Mouse (Mus musculus): ENCODE measurements around the gene Fibcd1. TPM values are rescaled to one million over a fixed set of nuclear protein-coding genes. Genes with fewer than 3 reads are reported as not detected.

Fibcd1 gene
- 2.3 and 3.0 TPM in 2 replicates for polyA plus RNA-seq (2016; fragmentation: Nextera tagmentation; extraction: Ambion mirVana)

DNA sequence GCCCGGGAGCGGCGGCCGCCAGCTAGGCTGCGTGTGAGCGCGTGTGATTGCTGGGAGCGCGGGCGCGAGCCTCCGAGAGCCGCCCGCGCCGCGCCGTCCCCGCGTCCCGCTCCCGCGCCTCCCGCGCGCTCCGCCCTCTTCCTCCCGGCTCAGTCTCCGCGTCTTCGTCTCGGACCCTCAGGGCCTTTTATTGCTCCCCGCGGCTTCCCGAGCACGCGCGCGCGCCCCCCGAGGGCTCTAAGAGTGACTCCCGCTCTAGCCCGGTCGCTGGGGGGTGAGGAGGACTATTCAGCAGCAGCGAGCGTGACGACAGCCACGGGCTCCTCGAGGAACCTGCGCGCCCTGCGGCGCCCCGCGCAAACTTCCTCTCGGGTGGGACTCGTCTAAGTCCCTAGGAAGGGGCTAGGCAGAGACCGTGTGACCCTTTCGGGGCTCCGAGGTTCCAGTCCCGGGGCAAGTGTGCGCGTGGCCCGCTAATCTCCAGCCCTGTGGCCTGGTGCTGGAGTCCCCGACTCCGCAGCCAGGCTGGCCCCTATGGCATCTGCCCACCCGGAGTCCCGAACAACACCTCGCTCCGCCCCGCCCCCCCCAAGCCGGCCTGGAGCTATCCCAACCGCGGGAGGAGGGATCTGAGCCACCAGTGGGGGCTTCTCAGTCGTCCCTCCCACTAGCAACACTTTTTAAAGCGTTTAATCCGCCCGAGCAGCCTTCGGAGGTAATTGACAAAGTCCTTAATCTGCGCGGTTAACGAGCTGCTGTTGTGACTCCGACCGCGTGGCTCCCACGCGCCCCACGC, at the start of gene Fibcd1:
Gene Fibcd1 (minus strand): TSS at position 110 of the 796 bp plus-strand sequence.
- ATAC-seq (ENCODE audit: low FRiP score, low read depth), result no peak

DNA sequence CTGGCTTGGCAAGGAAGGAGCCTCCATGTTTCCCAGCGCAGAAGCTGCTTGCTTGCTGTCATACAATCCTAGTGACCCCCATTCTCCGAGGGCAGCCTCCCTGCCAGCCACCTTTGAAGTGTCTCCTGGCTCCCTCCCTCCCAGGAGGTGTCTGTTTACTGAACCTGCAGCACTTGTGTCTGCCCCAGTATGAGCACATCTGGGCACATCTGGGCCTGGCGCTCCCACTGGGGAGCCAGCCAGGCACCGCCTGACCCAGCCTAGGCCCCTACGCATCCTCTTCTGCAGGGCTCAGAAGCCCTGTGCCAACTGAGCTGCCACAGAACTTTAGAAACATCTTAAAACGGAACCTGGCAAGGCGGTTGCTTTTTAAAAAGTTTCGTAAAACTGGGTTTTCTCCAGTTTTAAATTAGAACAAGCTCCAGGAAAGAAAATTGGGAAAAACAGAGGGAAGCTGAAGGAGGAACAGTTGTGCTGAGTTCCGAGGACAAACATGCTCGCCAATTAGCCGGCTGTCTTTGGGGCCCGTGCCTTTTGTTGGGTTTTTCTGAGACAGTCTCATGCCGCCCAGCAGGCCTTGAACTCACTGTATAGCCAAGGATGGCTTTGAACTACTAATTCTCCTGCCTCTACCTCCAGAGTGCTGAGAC, 48.5 kb upstream of the Fibcd1 start:
- 50% methylated on average over 13 of the region's 13 CpGs for WGBS
- no peaks in the 10 kb centered on the region for H3K9me3 ChIP-seq
- H3K36me3 ChIP-seq, result no peaks in the 10 kb centered on the region
- H3K9ac ChIP-seq, result no peak overlapping the region
- ATAC-seq (ENCODE audit: low FRiP score, low read depth), result no peak
- no peak overlapping the region for H3K4me2 ChIP-seq (replicated peaks)
- H3K27me3 ChIP-seq (replicated peaks), result peaks cover 1% of the 10 kb centered on the region; the same call in 1 of the 2 replicates
- no peak overlapping the region for H3K27ac ChIP-seq
- no peak overlapping the region for H3K4me3 ChIP-seq
- peaks cover 23% of the 10 kb centered on the region for H3K4me1 ChIP-seq

More for the DNA sequence above, at the start of gene Fibcd1:
- no peaks in the 10 kb centered on the region for H3K36me3 ChIP-seq
- H3K9ac ChIP-seq, result peak within 1 kb of the TSS; percentile 57
- H3K4me3 ChIP-seq, result peak within 1 kb of the TSS; percentile 45
- H3K9me3 ChIP-seq, result no peaks in the 10 kb centered on the region
- H3K4me1 ChIP-seq, result peaks cover 33% of the 10 kb centered on the region
- peak within 1 kb of the TSS; percentile 93 for H3K4me2 ChIP-seq (replicated peaks)
- peaks cover 62% of the 10 kb centered on the region for H3K27me3 ChIP-seq (replicated peaks)
- under 1% methylated on average over 80 of the region's 88 CpGs for WGBS
- H3K27ac ChIP-seq, result no peak within 1 kb of the TSS

DNA sequence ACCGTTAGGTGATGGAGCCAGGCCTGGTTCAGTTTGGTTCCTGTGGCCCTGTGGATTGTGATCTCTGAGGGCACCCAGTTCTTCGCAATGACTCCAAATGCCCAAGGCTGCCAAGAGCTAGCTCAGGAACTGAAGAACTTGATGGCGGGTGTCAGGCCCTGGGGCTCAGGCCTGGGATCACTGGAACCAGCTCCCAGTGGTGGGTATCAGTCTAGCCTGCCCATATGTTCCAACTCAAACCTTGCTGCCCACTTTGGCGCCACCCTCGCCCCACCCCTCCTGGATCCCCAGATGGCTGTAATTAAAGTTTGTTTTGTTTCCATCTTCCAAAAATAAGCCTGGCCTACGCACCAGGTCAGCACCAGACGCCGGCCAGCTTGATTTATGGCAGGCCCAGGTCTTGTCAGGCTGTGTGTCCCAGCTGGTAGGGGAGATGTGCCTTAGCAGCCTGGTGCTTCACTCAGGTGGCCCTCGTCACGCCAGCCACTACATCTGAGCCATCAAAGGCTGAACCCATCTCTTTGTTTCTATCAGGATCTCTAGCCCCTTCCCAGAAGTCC, 47.4 kb upstream of the Fibcd1 start:
- 51% methylated on average over 10 of the region's 10 CpGs for WGBS
- Histone ChIP-seq H3K36me3 (no peaks in the 10 kb centered on the region), H3K9ac (no peak overlapping the region), H3K9me3 (no peaks in the 10 kb centered on the region), H3K27ac (no peak overlapping the region), H3K27me3 (replicated peaks) (peaks cover 13% of the 10 kb centered on the region), H3K4me3 (no peak overlapping the region), H3K4me1 (peaks cover 23% of the 10 kb centered on the region), H3K4me2 (replicated peaks) (no peak overlapping the region)
- no peak for ATAC-seq (ENCODE audit: low FRiP score, low read depth)

DNA sequence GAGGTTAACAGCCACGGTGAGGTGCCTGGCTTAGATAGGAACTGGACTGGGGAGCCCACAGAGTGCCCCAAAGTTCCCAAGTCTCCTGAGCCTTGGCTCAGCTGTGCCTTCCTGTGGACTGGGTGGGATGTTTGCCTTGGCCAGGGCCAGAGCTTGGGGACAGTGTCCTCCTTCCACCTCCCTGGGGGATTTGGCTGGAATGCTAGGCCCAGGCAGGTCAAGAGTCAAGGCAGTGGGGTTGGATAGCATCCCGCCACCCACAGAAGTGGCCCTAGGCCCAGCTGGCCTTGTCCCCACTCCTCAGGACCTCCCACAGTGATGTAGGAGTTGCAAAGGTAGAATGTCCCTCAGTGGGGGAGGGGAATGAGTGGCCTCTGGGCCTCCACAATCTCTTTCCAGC, 45.4 kb upstream of the Fibcd1 start:
- no peak overlapping the region for H3K27ac ChIP-seq
- no peaks in the 10 kb centered on the region for H3K36me3 ChIP-seq
- H3K9ac ChIP-seq, result no peak overlapping the region
- H3K4me1 ChIP-seq, result peaks cover 27% of the 10 kb centered on the region
- H3K9me3 ChIP-seq, result no peaks in the 10 kb centered on the region
- peaks cover 33% of the 10 kb centered on the region for H3K27me3 ChIP-seq (replicated peaks)
- ATAC-seq (ENCODE audit: low FRiP score, low read depth), result no peak
- no peak overlapping the region for H3K4me2 ChIP-seq (replicated peaks)
- no peak overlapping the region for H3K4me3 ChIP-seq
- WGBS, result 94% methylated on average over 2 of the region's 2 CpGs

DNA sequence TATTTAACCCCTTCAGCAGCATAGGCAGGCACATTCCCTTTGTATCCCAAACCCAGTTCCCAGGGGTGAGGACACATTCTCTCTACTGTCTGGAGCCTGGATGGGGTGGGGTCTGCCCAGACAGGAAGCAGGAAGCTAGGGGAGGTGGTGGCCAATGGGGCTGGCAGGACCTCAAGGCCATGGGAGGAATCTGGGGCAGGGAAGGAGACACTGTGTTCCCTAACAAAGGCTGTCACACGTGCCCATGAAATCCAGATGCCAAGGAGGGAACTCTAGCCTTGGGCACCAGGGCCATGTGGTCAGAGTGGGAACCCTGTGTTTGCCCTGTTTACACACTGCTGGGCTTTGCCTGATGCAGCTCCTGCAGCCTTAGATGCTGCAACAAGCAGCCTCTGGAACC, 43.1 kb upstream of the Fibcd1 start:
- 79% methylated on average over 1 of the region's 1 CpGs for WGBS
- Histone ChIP-seq H3K9ac (no peak overlapping the region), H3K9me3 (no peaks in the 10 kb centered on the region), H3K27ac (no peak overlapping the region), H3K4me1 (peaks cover 15% of the 10 kb centered on the region), H3K4me3 (no peak overlapping the region), H3K36me3 (no peaks in the 10 kb centered on the region), H3K27me3 (replicated peaks) (peaks cover 55% of the 10 kb centered on the region), H3K4me2 (replicated peaks) (0 out of 2 replicates have a peak overlapping the region, but pooled peaks have one; percentile 13)
- ATAC-seq (ENCODE audit: low FRiP score, low read depth), result no peak

DNA sequence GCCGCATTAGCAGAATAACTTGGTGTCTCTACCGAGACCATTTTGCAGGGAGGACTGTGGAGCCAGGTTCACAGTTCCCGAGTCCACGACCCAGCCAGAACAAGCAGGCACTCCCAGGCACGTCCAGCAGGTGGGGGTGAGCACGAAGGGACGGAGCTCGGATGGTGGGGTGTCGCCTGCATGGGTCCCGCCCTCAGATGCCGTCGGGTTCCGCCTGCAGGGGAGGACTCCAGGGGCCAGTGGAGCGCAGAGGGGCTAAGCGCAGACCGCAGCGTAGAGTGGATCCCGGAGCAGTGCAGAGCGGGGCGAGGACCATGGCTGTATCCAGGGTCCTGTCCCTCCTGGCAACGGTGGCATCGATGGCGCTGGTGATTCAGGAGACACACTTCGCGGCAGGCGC, 41.2 kb upstream of the Fibcd1 start, which contains the start of gene Lamc3:
Gene Lamc3 (plus strand): TSS at position 262 of the 400 bp plus-strand sequence.
- 0 out of 2 replicates have a peak, but pooled peaks have one; percentile 25 for ATAC-seq (ENCODE audit: low FRiP score, low read depth)
- H3K4me3 ChIP-seq, result peak within 1 kb of the TSS; percentile 15; the same call in 1 of the 2 replicates
- no peaks in the 10 kb centered on the region for H3K9me3 ChIP-seq

DNA sequence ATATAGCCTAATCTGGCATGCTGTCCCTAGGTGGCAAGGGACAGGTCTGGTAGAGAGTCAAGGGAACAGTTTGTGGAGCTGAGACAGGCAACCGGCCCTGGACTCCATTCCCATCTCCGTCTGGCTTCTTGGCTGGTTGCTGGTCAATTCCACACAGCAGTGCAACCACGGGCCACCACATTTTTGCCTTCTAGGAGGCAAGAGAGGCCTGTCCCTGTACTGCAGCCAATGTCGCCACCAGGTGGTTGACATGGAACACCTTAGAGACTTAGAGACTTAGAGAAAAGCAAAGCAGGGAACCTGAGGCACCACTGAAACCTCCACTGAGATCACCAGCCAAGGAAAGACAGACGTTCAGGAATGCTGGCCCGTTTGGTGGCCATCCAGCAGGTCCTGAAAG, 39.0 kb upstream of the Fibcd1 start:
- H3K9me3 ChIP-seq, result no peaks in the 10 kb centered on the region
- no peak for ATAC-seq (ENCODE audit: low FRiP score, low read depth)
- peaks cover 67% of the 10 kb centered on the region for H3K27me3 ChIP-seq (replicated peaks)
- no peak overlapping the region for H3K4me2 ChIP-seq (replicated peaks)
- H3K4me1 ChIP-seq, result peaks cover 14% of the 10 kb centered on the region
- no peak overlapping the region for H3K27ac ChIP-seq
- no peak overlapping the region for H3K9ac ChIP-seq
- no peaks in the 10 kb centered on the region for H3K36me3 ChIP-seq
- 29% methylated on average over 6 of the region's 6 CpGs for WGBS
- no peak overlapping the region for H3K4me3 ChIP-seq

More for the DNA sequence above, 41.2 kb upstream of the Fibcd1 start, which contains the start of gene Lamc3:
- H3K4me2 ChIP-seq (replicated peaks), result peak within 1 kb of the TSS; percentile 40
- 7% methylated on average over 26 of the region's 26 CpGs for WGBS
- H3K36me3 ChIP-seq, result no peaks in the 10 kb centered on the region
- H3K9ac ChIP-seq, result peak within 1 kb of the TSS; percentile 14; the same call in 1 of the 2 replicates
- peaks cover 5% of the 10 kb centered on the region; the same call in 1 of the 2 replicates for H3K4me1 ChIP-seq
- H3K27me3 ChIP-seq (replicated peaks), result peaks cover 62% of the 10 kb centered on the region
- no peak within 1 kb of the TSS for H3K27ac ChIP-seq

DNA sequence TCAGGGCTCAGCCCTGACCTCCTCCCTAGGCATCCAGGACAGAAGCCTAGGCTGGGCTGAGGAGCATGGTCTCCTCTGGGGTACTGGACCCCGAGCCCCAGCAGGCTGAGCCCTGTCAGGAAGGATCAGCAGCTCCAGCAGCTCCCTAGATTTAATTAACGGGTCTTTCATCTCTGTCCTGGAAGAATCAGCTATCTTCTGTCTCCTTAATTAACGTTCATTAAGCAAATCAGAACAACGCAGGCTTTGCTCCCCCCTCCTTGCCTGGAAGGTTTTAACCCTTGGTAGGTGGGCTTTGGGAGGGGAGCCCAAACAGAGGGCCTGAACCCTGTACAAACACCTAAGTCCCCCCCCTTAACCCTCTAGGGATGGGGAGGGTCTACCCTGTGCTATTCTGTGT, 37.3 kb upstream of the Fibcd1 start:
- Histone ChIP-seq H3K4me3 (no peak overlapping the region), H3K9me3 (no peaks in the 10 kb centered on the region), H3K4me1 (peaks cover 20% of the 10 kb centered on the region), H3K4me2 (replicated peaks) (no peak overlapping the region), H3K9ac (no peak overlapping the region), H3K27ac (no peak overlapping the region), H3K36me3 (no peaks in the 10 kb centered on the region), H3K27me3 (replicated peaks) (peaks cover 53% of the 10 kb centered on the region)
- 46% methylated on average over 4 of the region's 4 CpGs for WGBS
- ATAC-seq (ENCODE audit: low FRiP score, low read depth), result no peak

DNA sequence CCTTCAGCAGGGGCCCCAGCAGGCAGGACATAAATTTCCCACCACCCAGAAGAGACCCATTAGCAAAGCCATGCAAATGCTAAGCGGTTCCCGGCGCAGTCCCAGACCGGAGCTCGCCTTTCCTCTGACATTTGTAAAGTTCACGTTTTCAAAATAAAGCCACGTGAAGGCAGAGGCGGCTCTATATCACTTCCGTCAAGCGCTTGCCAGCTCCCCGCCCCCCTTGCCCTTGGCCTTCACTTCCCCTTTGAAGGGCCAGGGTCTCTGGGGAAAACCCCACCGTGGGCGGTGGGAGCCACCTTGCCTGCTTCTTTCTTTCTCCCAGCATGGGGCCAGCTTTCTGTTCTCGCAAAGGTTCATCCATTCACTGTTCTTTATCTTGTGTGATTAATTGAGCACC, 35.1 kb upstream of the Fibcd1 start:
- Histone ChIP-seq H3K9me3 (no peaks in the 10 kb centered on the region), H3K4me2 (replicated peaks) (peak overlapping the region; percentile 27), H3K4me3 (no peak overlapping the region), H3K27ac (no peak overlapping the region), H3K27me3 (replicated peaks) (peaks cover 37% of the 10 kb centered on the region), H3K4me1 (peaks cover 25% of the 10 kb centered on the region), H3K36me3 (no peaks in the 10 kb centered on the region), H3K9ac (no peak overlapping the region)
- WGBS, result under 1% methylated on average over 14 of the region's 14 CpGs
- ATAC-seq (ENCODE audit: low FRiP score, low read depth), result no peak

DNA sequence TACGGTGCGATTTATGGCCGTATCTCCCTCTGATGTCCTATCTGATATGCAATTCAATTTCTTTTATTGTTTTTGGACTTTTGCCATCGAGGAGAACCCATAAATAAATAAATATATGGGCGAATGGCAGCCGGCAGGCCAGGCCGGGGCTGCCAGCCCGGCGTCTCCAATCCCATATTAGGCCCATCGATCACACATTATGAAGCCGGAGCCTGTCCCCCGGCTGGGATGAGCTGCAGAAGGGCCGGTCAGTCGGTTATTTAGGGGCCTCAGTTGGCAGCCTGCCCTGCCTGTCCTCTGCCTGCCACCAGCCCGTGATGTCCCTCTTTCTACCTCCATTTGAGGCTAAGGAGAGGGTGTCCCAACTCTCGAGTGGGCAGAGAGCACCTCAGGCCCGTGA, 32.8 kb upstream of the Fibcd1 start:
- 66% methylated on average over 17 of the region's 17 CpGs for WGBS
- no peak overlapping the region for H3K9ac ChIP-seq
- peaks cover 15% of the 10 kb centered on the region for H3K27me3 ChIP-seq (replicated peaks)
- peaks cover 31% of the 10 kb centered on the region for H3K4me1 ChIP-seq
- ATAC-seq (ENCODE audit: low FRiP score, low read depth), result no peak
- H3K27ac ChIP-seq, result no peak overlapping the region
- H3K4me3 ChIP-seq, result no peak overlapping the region
- H3K36me3 ChIP-seq, result no peaks in the 10 kb centered on the region
- no peak overlapping the region for H3K4me2 ChIP-seq (replicated peaks)
- no peaks in the 10 kb centered on the region for H3K9me3 ChIP-seq

DNA sequence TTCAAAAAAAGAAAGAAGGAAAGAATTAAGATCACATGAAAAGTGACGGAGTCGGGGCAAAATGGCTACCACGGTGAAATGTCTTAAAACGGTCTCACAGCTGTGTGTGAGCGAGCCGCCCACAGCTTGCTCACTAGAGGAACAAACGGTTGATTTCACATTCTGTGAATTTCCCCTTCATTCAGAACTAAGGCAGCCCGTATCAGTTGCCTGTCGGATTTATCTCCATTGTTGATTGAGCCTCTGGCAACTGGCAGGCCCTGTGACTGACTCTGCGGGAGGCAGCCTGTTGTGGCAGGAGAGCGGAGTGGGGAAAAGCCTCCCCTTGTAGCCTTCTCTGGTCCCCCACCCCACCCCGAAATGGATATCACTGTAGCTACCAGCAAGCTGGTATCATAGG, 30.6 kb upstream of the Fibcd1 start:
- Histone ChIP-seq H3K4me3 (no peak overlapping the region), H3K36me3 (no peaks in the 10 kb centered on the region), H3K4me2 (replicated peaks) (no peak overlapping the region), H3K27me3 (replicated peaks) (peaks cover 8% of the 10 kb centered on the region), H3K9me3 (no peaks in the 10 kb centered on the region), H3K4me1 (peaks cover 31% of the 10 kb centered on the region), H3K9ac (no peak overlapping the region), H3K27ac (no peak overlapping the region)
- no peak for ATAC-seq (ENCODE audit: low FRiP score, low read depth)
- WGBS, result 45% methylated on average over 12 of the region's 12 CpGs

DNA sequence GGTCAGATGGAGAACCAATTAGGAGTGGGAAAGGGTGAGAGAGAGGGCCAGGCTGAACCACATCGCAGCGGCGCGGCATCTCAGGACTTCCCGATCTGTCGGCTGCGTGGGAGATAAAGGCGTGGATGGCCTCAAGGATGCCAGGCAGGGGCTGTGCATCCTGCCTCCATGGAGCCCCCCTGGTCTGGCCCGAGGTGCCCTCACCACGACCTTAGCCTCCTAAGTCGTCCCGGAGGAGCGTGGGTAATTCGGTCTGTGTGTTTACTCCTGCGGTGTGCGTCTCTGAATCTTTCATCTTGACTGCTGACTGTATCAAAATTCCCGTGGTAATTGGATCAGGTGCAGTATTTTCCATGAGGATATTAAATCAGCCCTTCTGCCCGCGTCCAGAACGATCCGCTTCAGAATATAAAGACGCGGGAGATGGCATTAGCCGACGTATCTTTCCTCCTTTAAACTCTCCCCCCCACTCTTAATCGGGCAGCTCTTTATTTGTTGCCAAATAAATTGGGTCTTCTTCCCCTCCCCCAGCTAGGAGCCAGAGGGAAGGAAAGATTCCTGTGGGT, 28.6 kb upstream of the Fibcd1 start:
- Histone ChIP-seq H3K4me3 (no peak overlapping the region), H3K36me3 (no peaks in the 10 kb centered on the region), H3K9me3 (no peaks in the 10 kb centered on the region), H3K27ac (no peak overlapping the region), H3K4me2 (replicated peaks) (no peak overlapping the region), H3K4me1 (peaks cover 21% of the 10 kb centered on the region; the same call in 1 of the 2 replicates), H3K9ac (no peak overlapping the region), H3K27me3 (replicated peaks) (peaks cover 6% of the 10 kb centered on the region)
- ATAC-seq (ENCODE audit: low FRiP score, low read depth), result no peak
- 57% methylated on average over 26 of the region's 26 CpGs for WGBS

Measured in neural tube, embryonic 12.5 days (tissue).